Mouse (Mus musculus): Measurements from ENCODE around the gene Hapln4. TPM values are rescaled to one million over a fixed set of nuclear protein-coding genes. Genes with fewer than 3 reads are reported as not detected.
A peak's percentile ranks its signal among the peaks of the same experiment; 100 is the strongest.

Gene Hapln4
- polyA plus RNA-seq, 1 experiment from 2014 or later: 0.14 TPM

DNA sequence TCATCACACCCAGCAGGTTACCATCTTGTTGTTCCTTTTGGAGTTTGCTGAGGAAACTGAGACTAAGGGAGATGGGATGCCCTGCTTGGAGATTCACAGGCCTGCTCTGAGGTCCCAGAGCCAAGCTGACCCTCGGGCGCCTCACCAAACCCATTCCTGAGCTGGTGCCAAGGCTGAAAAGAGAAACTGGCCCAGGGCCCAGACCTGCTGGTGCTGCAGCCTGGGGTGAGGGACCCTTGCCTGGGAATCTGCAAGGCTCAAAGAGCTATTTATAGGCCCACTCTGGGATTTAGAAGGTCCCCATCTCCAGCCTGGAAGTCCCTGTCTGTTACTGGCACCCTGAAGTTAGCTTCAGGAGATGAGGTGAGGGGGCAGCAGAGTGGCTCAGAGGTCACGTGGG is 45.2 kb downstream of the Hapln4 start:
- H3K36me3 ChIP-seq (ENCODE audit: poor library complexity, severe bottlenecking): peaks cover 12% of the 10 kb centered on the region
- 55% methylated on average over 3 of the region's 3 CpGs for WGBS

GRCm38 (mm10) chr8:70129309-70129952 is 46.2 kb downstream of the Hapln4 start:
- H3K27me3 ChIP-seq: peaks cover 6% of the 10 kb centered on the region; the same call in 1 of the 2 replicates
- peak overlapping the region; percentile 75 for H3K27ac ChIP-seq
- H3K4me2 ChIP-seq: no peak overlapping the region
- WGBS: 45% methylated on average over 9 of the region's 9 CpGs
- H3K9me3 ChIP-seq (replicated peaks): no peaks in the 10 kb centered on the region
- ATAC-seq: peak; percentile 67
- no peak overlapping the region for H3K9ac ChIP-seq
- peaks cover 28% of the 10 kb centered on the region for H3K4me1 ChIP-seq
- peaks cover 22% of the 10 kb centered on the region for H3K36me3 ChIP-seq (ENCODE audit: poor library complexity, severe bottlenecking)
- H3K4me3 ChIP-seq: no peak overlapping the region

More for the DNA sequence above, 45.2 kb downstream of the Hapln4 start:
- no peak overlapping the region for H3K4me3 ChIP-seq
- no peak overlapping the region for H3K9ac ChIP-seq
- H3K9me3 ChIP-seq (replicated peaks): no peaks in the 10 kb centered on the region
- ATAC-seq: no peak
- peak overlapping the region; percentile 75 for H3K27ac ChIP-seq
- H3K4me1 ChIP-seq: peaks cover 28% of the 10 kb centered on the region
- H3K4me2 ChIP-seq: no peak overlapping the region
- H3K27me3 ChIP-seq: peaks cover 12% of the 10 kb centered on the region; the same call in 1 of the 2 replicates

DNA sequence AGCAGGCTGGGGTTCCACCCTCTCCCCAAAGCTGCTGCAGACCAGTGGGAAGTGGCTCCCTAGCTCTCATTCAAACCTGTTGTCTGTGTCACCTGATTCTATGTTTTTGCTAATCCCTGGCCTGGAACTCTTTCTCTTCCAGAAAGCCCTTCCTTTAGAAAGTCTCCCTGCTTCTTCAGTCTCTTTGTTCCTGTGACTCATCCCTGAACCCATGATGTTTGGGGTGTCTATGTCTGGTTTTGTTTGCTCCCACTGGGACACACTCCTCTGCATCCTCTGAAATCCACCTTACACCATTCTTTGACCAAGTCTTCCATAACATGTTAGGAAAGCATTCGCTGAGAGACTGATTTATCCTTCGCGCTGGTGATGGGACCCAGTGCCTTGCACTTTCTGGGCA is 46.8 kb downstream of the Hapln4 start:
- H3K9me3 ChIP-seq (replicated peaks): no peaks in the 10 kb centered on the region
- peaks cover 29% of the 10 kb centered on the region for H3K36me3 ChIP-seq (ENCODE audit: poor library complexity, severe bottlenecking)
- H3K27ac ChIP-seq: peak overlapping the region; percentile 75
- no peak for ATAC-seq
- H3K4me2 ChIP-seq: no peak overlapping the region
- H3K27me3 ChIP-seq: peaks cover 2% of the 10 kb centered on the region; the same call in 1 of the 2 replicates
- peaks cover 28% of the 10 kb centered on the region for H3K4me1 ChIP-seq
- no peak overlapping the region for H3K4me3 ChIP-seq
- no peak overlapping the region for H3K9ac ChIP-seq
- WGBS: 90% methylated on average over 3 of the region's 3 CpGs

GRCm38 (mm10) chr8:70131166-70131883 is 48.1 kb downstream of the Hapln4 start, which contains the start of gene Nr2c2ap:
TSS of gene Nr2c2ap (plus strand) at chr8:70131333.
- Histone ChIP-seq H3K36me3 (ENCODE audit: poor library complexity, severe bottlenecking) (peaks cover 41% of the 10 kb centered on the region), H3K27me3 (no peaks in the 10 kb centered on the region), H3K4me2 (peak within 1 kb of the TSS; percentile 82), H3K4me1 (peaks cover 28% of the 10 kb centered on the region), H3K4me3 (peak within 1 kb of the TSS; percentile 64), H3K9me3 (replicated peaks) (no peaks in the 10 kb centered on the region), H3K27ac (no peak within 1 kb of the TSS; the same call in 1 of the 2 replicates), H3K9ac (peak within 1 kb of the TSS; percentile 77)
- 1% methylated on average over 37 of the region's 37 CpGs for WGBS
- ATAC-seq: peak; percentile 88

DNA sequence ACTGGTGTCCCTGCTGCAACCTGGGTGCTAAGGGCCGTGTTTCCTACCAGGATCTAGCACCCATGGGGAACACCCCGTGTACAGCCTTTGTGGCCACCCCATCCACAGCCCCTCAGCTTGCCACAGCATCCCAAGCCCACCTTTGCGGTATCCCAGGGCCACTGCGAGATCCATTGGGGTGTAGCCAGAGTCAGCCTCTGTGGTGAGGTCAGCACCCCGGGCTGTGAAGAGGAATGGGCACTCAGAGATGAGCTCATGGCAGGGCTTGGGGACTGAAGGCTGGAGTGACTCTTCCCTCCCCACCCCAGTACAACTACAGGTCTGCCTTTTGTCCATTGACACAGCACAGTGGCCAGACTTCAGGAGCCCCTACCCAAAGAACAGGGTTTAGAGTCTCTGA is 50.8 kb downstream of the Hapln4 start:
- H3K9ac ChIP-seq: no peak overlapping the region
- no peak overlapping the region for H3K4me3 ChIP-seq
- H3K9me3 ChIP-seq (replicated peaks): no peaks in the 10 kb centered on the region
- no peak for ATAC-seq
- H3K4me1 ChIP-seq: peaks cover 32% of the 10 kb centered on the region
- H3K27ac ChIP-seq: no peak overlapping the region
- H3K27me3 ChIP-seq: no peaks in the 10 kb centered on the region
- no peak overlapping the region for H3K4me2 ChIP-seq
- 90% methylated on average over 5 of the region's 5 CpGs for WGBS
- peaks cover 46% of the 10 kb centered on the region for H3K36me3 ChIP-seq (ENCODE audit: poor library complexity, severe bottlenecking)

DNA sequence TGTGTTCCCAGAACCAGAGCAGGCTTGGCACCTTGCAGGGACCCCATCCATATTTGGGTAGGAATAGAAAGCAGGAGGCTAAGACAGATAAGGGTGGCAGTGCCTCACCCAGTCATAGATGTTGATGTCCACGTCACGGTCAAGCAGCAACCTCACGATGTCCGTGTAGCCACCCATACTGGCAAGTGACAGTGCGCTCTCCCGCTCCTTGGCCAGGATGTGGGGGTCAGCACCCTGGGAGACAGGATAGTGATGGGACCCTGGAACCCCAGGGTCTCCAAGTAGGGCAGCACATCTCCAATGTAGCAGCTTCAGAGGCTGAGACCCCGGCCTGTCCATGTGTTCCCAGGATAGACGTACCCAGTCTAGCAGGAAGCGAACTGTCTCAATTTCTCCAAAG is 51.7 kb downstream of the Hapln4 start:
- Histone ChIP-seq H3K4me3 (no peak overlapping the region), H3K27me3 (no peaks in the 10 kb centered on the region), H3K9ac (no peak overlapping the region), H3K4me1 (peaks cover 24% of the 10 kb centered on the region), H3K36me3 (ENCODE audit: poor library complexity, severe bottlenecking) (peaks cover 46% of the 10 kb centered on the region), H3K9me3 (replicated peaks) (no peaks in the 10 kb centered on the region), H3K4me2 (no peak overlapping the region), H3K27ac (no peak overlapping the region)
- WGBS: 93% methylated on average over 9 of the region's 9 CpGs
- no peak for ATAC-seq

GRCm38 (mm10) chr8:70136591-70136990 is 53.3 kb downstream of the Hapln4 start:
- Histone ChIP-seq H3K36me3 (ENCODE audit: poor library complexity, severe bottlenecking) (peaks cover 46% of the 10 kb centered on the region), H3K4me3 (no peak overlapping the region), H3K9ac (no peak overlapping the region), H3K9me3 (replicated peaks) (no peaks in the 10 kb centered on the region), H3K4me2 (no peak overlapping the region), H3K27ac (no peak overlapping the region), H3K4me1 (peaks cover 29% of the 10 kb centered on the region), H3K27me3 (no peaks in the 10 kb centered on the region)
- no peak for ATAC-seq
- 89% methylated on average over 4 of the region's 4 CpGs for WGBS

DNA sequence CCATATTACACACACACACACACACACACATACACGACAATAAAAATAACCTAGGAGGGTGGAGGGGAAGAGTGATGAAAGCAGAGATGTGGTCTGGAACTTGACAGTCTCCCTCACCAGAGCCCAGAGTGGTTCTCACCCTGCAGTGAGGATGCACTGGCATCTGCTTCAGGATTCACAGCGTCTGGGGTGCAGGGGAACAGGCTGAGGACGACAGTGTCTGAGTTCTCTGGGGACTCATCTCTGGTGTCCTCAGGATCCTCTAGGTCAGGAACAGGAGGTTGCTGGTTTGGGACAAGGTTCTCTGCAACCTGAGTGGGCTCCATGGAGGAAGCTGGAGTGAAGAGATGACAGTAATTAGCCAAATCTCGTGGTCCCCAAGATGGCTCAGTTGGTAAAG is 54.6 kb downstream of the Hapln4 start:
- peak overlapping the region; percentile 66; the same call in 1 of the 2 replicates for H3K9ac ChIP-seq
- peaks cover 51% of the 10 kb centered on the region for H3K36me3 ChIP-seq (ENCODE audit: poor library complexity, severe bottlenecking)
- H3K27me3 ChIP-seq: no peaks in the 10 kb centered on the region
- H3K4me2 ChIP-seq: peak overlapping the region; percentile 75
- no peak overlapping the region for H3K27ac ChIP-seq
- peak overlapping the region; percentile 78 for H3K4me3 ChIP-seq
- peaks cover 24% of the 10 kb centered on the region for H3K4me1 ChIP-seq
- H3K9me3 ChIP-seq (replicated peaks): no peaks in the 10 kb centered on the region
- WGBS: 81% methylated on average over 4 of the region's 4 CpGs
- ATAC-seq: no peak

GRCm38 (mm10) chr8:70139026-70139857 is 56.0 kb downstream of the Hapln4 start, which contains the start of the genes Rfxank, Borcs8 and Mef2b:
TSS of gene Rfxank (minus strand) at chr8:70139154.
TSS of gene Borcs8 (plus strand) at chr8:70139499.
TSS of gene Mef2b (plus strand) at chr8:70139711.
- Histone ChIP-seq H3K27ac (peak within 1 kb of the TSS; percentile 80), H3K4me2 (peak within 1 kb of the TSS; percentile 75), H3K36me3 (ENCODE audit: poor library complexity, severe bottlenecking) (peaks cover 51% of the 10 kb centered on the region), H3K27me3 (no peaks in the 10 kb centered on the region), H3K9me3 (replicated peaks) (no peaks in the 10 kb centered on the region), H3K4me1 (peaks cover 24% of the 10 kb centered on the region), H3K9ac (peak within 1 kb of the TSS; percentile 89), H3K4me3 (peak within 1 kb of the TSS; percentile 78)
- WGBS: under 1% methylated on average over 46 of the region's 46 CpGs
- ATAC-seq: peak; percentile 98

- peak overlapping the region; percentile 80 for H3K27ac ChIP-seq
- H3K4me2 ChIP-seq: peak overlapping the region; percentile 75
- 14% methylated on average over 9 of the region's 9 CpGs for WGBS
- peaks cover 51% of the 10 kb centered on the region for H3K36me3 ChIP-seq (ENCODE audit: poor library complexity, severe bottlenecking)
- H3K27me3 ChIP-seq: no peaks in the 10 kb centered on the region
- H3K4me1 ChIP-seq: peaks cover 24% of the 10 kb centered on the region
- H3K4me3 ChIP-seq: peak overlapping the region; percentile 78
- H3K9me3 ChIP-seq (replicated peaks): no peaks in the 10 kb centered on the region
- ATAC-seq: no peak
- peak overlapping the region; percentile 89 for H3K9ac ChIP-seq
These were observed 56.7 kb downstream of the Hapln4 start for GRCm38 (mm10) chr8:70139981-70140380.
